8 mouse cellular contexts compared by ENCODE assay signal in the genomic region with DNA sequence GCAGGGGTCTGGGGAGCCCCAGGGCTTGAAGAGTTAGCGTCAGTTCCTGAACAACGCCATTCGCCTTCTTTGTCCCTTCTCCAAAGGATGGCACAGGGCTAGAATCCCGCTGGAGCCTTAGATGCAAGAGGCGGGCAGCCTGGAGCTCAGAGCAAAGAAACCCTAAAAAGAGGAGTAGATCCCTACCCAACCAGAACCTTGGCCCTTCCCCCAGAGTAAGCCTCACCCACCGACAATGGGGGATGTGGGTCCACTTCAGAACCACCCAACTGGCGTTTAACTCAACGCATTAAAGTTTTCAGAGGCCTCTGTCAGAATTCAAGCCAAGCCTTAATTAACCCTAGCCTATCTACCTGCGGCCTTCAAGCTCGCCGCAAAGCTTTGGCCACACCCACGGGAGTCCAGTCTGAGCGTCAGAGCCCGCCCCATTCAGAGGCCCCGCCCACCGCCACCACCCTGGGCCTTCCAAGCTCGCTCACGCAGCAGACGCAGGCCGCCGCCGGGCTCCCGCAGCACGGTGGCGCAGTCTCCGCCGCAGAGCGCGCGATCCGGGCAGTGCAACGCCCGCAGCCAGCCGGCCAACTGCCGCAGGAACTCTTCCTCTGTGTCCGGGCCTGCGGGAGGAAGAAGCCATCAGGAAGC. TPM values are rescaled to one million over a fixed set of nuclear protein-coding genes. Genes with fewer than 3 reads are reported as not detected.
DNase-seq lines count a peak whose midpoint lies in the region; ATAC-seq lines count a peak whose summit lies in the region.

No protein-coding gene starts in this region.

- WGBS in heart, embryonic 14.5 days, result 8% methylated on average over 37 of the region's 37 CpGs
- 9% methylated on average over 35 of the region's 37 CpGs for WGBS in liver, embryonic 12.5 days (ENCODE audit: insufficient replicate concordance)
- 7% methylated on average over 37 of the region's 37 CpGs for WGBS in stomach, embryonic 16.5 days

- peak; percentile 45 to 69 for DNase-seq in CD8-positive naive resting alpha-beta T cell, adult 2 months (ENCODE audit: low read depth in 2 of 2, low spot score in 2 of 2)
- DNase-seq in c-Kit-negative CD71-positive TER-119-positive erythroid progenitor cells, embryonic 14.5 days (ENCODE audit: low read depth, low spot score), result peak; percentile 72
- DNase-seq in fibroblast of lung, adult 2 months (ENCODE audit: low read depth), result peak; percentile 34
- DNase-seq in kidney, postnatal 14 days, result peak; percentile 94
- DNase-seq in natural killer cell, adult 2 months (ENCODE audit: low spot score in 2 of 2), result peak; percentile 75 to 83

- ATAC-seq in heart, embryonic 14.5 days (ENCODE audit: insufficient number of reproducible peaks, insufficient read depth, low FRiP score, low read depth), result peak; percentile 85
- ATAC-seq in liver, embryonic 12.5 days, result peak; percentile 84
- ATAC-seq in stomach, embryonic 16.5 days (ENCODE audit: insufficient read depth, low FRiP score), result peak; percentile 90

- peak overlapping the region; percentile 93 for H3K4me2 ChIP-seq in heart, embryonic 14.5 days (ENCODE audit: low read length)
- peak overlapping the region; percentile 100 for H3K4me2 ChIP-seq in liver, embryonic 12.5 days
- H3K4me2 ChIP-seq in stomach, embryonic 16.5 days (ENCODE audit: low read depth, low read length), result peak overlapping the region; percentile 74

- H3K9ac ChIP-seq in heart, embryonic 14.5 days (ENCODE audit: low read length), result peak overlapping the region; percentile 85
- peak overlapping the region; percentile 85 for H3K9ac ChIP-seq in liver, embryonic 12.5 days
- peak overlapping the region; percentile 76 for H3K9ac ChIP-seq in stomach, embryonic 16.5 days (ENCODE audit: low read length)

- peaks cover 13% of the 10 kb centered on the region for H3K27me3 ChIP-seq in heart, embryonic 14.5 days (ENCODE audit: control insufficient read depth, insufficient read depth, low read length)
- H3K27me3 ChIP-seq in liver, embryonic 12.5 days (replicated peaks), result peaks cover 36% of the 10 kb centered on the region
- H3K27me3 ChIP-seq in stomach, embryonic 16.5 days (ENCODE audit: control insufficient read depth, insufficient read depth, low read length), result no peaks in the 10 kb centered on the region

- H3K27ac ChIP-seq in heart, embryonic 14.5 days (replicated peaks in 1 of 2; ENCODE audit: control insufficient read depth in 1 of 2, insufficient read depth in 1 of 2, low read depth in 2 of 2, low read length in 2 of 2), result peak overlapping the region; percentile 20 to 85; a peak in 3 of 4 replicates
- peak overlapping the region; percentile 79 for H3K27ac ChIP-seq in liver, embryonic 12.5 days
- peak overlapping the region; percentile 84 for H3K27ac ChIP-seq in stomach, embryonic 16.5 days (ENCODE audit: low read length)

- peak overlapping the region; percentile 62 to 65 for H3K4me3 ChIP-seq in heart, embryonic 14.5 days (ENCODE audit: control insufficient read depth in 1 of 2, insufficient read depth in 1 of 2, low read depth in 1 of 2, low read length in 2 of 2)
- peak overlapping the region; percentile 85 for H3K4me3 ChIP-seq in liver, embryonic 12.5 days
- H3K4me3 ChIP-seq in stomach, embryonic 16.5 days (replicated peaks; ENCODE audit: low read length), result peak overlapping the region; percentile 69

- H3K9me3 ChIP-seq in heart, embryonic 14.5 days (ENCODE audit: control insufficient read depth, low read length), result peaks cover 6% of the 10 kb centered on the region; the same call in 1 of the 2 replicates
- H3K9me3 ChIP-seq in liver, embryonic 12.5 days (replicated peaks), result 0 out of 2 replicates have a peak, but pooled peaks cover 7% of the 10 kb centered on the region
- H3K9me3 ChIP-seq in stomach, embryonic 16.5 days (replicated peaks; ENCODE audit: control insufficient read depth, low read length), result no peaks in the 10 kb centered on the region

- no peaks in the 10 kb centered on the region for H3K36me3 ChIP-seq in heart, embryonic 14.5 days (ENCODE audit: control insufficient read depth, insufficient read depth, low read length)
- H3K36me3 ChIP-seq in liver, embryonic 12.5 days, result peaks cover 10% of the 10 kb centered on the region
- no peaks in the 10 kb centered on the region for H3K36me3 ChIP-seq in stomach, embryonic 16.5 days (ENCODE audit: control insufficient read depth, insufficient read depth, low read length)

- peaks cover 4 to 7% of the 10 kb centered on the region in 2 experiments; a peak in 2 of 4 replicates for H3K4me1 ChIP-seq in heart, embryonic 14.5 days (ENCODE audit: control insufficient read depth in 2 of 2, insufficient read depth in 2 of 2, low read length in 2 of 2)
- H3K4me1 ChIP-seq in liver, embryonic 12.5 days, result peaks cover 17% of the 10 kb centered on the region
- 0 out of 2 replicates have a peak, but pooled peaks cover 4% of the 10 kb centered on the region for H3K4me1 ChIP-seq in stomach, embryonic 16.5 days (ENCODE audit: control insufficient read depth, insufficient read depth, low read length)

RNA-seq across cellular contexts. Expression of gene Fam98c, which starts 0.7 kb away (rescaled TPM):
- 13.9 and 14.4 TPM in 2 replicates for polyA plus RNA-seq in heart, embryonic 14.5 days (2014; fragmentation: Nextera tagmentation; extraction: Ambion mirVana)
- polyA plus RNA-seq in liver, embryonic 12.5 days (2016; fragmentation: Nextera tagmentation; extraction: Ambion mirVana), result 12.4 and 12.5 TPM in 2 replicates
- polyA plus RNA-seq in stomach, embryonic 16.5 days (2015; fragmentation: Nextera tagmentation; extraction: Ambion mirVana), result 18.9 and 19.6 TPM in 2 replicates

RNA-seq across cellular contexts. Expression of gene Ggn, which starts 14.7 kb away (rescaled TPM):
- 0.28 and 0.86 TPM in 2 replicates for polyA plus RNA-seq in heart, embryonic 14.5 days (2014; fragmentation: Nextera tagmentation; extraction: Ambion mirVana)
- 0.07 and 0.26 TPM in 2 replicates for polyA plus RNA-seq in liver, embryonic 12.5 days (2016; fragmentation: Nextera tagmentation; extraction: Ambion mirVana)
- polyA plus RNA-seq in stomach, embryonic 16.5 days (2015; fragmentation: Nextera tagmentation; extraction: Ambion mirVana), result 0.51 and 0.56 TPM in 2 replicates

RNA-seq across cellular contexts. Expression of gene Spred3, which starts 14.9 kb away (rescaled TPM):
- 1.3 and 1.6 TPM in 2 replicates for polyA plus RNA-seq in heart, embryonic 14.5 days (2014; fragmentation: Nextera tagmentation; extraction: Ambion mirVana)
- polyA plus RNA-seq in liver, embryonic 12.5 days (2016; fragmentation: Nextera tagmentation; extraction: Ambion mirVana), result 0.72 TPM in 2 replicates
- polyA plus RNA-seq in stomach, embryonic 16.5 days (2015; fragmentation: Nextera tagmentation; extraction: Ambion mirVana), result 1.6 and 2.2 TPM in 2 replicates

RNA-seq across cellular contexts. Expression of gene Rasgrp4, which starts 20.7 kb away (rescaled TPM):
- 0.39 and 0.43 TPM in 2 replicates for polyA plus RNA-seq in heart, embryonic 14.5 days (2014; fragmentation: Nextera tagmentation; extraction: Ambion mirVana)
- 0.38 and 0.79 TPM in 2 replicates for polyA plus RNA-seq in liver, embryonic 12.5 days (2016; fragmentation: Nextera tagmentation; extraction: Ambion mirVana)
- 0.56 and 0.61 TPM in 2 replicates for polyA plus RNA-seq in stomach, embryonic 16.5 days (2015; fragmentation: Nextera tagmentation; extraction: Ambion mirVana)

RNA-seq across cellular contexts. Expression of gene Psmd8, which starts 25.2 kb away (rescaled TPM):
- 227 and 241 TPM in 2 replicates for polyA plus RNA-seq in heart, embryonic 14.5 days (2014; fragmentation: Nextera tagmentation; extraction: Ambion mirVana)
- polyA plus RNA-seq in liver, embryonic 12.5 days (2016; fragmentation: Nextera tagmentation; extraction: Ambion mirVana), result 170 and 180 TPM in 2 replicates
- 242 and 249 TPM in 2 replicates for polyA plus RNA-seq in stomach, embryonic 16.5 days (2015; fragmentation: Nextera tagmentation; extraction: Ambion mirVana)

Comparison
In these comparisons a context has a peak if more than half of its experiments do, and no peak if none do; other contexts are left out.
1. Peak in every context shown above with its lines: DNase-seq, ATAC-seq, H3K4me3 ChIP-seq and H3K27ac ChIP-seq.
2. DNase-seq: peak in every context shown above with its lines; median percentile 94 in kidney, postnatal 14 days; 79 in natural killer cell, adult 2 months; 72 in c-Kit-negative CD71-positive TER-119-positive erythroid progenitor cells, embryonic 14.5 days; 57 in CD8-positive naive resting alpha-beta T cell, adult 2 months; 34 in fibroblast of lung, adult 2 months.